Comparison of ENCODE assay signal across 16 mouse cellular contexts in the genomic region with DNA sequence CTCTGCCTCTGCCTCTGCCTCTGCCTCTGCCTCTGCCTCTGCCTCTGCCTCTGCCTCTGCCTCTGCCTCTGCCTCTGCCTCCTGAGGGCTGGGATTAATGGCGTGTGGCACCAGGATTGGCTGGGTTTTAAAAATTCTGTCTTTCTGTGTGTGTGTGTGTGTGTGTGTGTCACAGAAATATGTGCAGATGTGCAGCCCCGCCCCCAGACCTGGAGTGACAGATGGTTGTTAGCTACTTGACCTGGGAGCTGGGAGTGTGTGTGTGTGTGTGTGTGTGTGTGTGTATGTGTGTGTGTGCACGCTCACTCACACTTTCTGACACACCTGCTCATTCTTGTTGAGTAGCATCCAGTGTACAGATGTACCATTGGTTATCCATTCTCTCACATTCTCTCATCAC. TPM values are rescaled to one million over a fixed set of nuclear protein-coding genes. Genes with fewer than 3 reads are reported as not detected.
"Had no signal": no experiment of that assay in that cellular context is flagged by ENCODE, and none has a peak within 500 bp of the region (broad histone marks: within the 10 kb centered on the region; RNA-seq: fewer than 3 reads in every experiment).

No protein-coding gene starts in this region.

- H3K4me3 ChIP-seq: liver, embryonic 13.5 days; liver, embryonic 15.5 days; lung, embryonic 15.5 days; midbrain, embryonic 10.5 days; midbrain, embryonic 12.5 days; myocyte; neural tube, embryonic 13.5 days; neural tube, embryonic 15.5 days; stomach, embryonic 15.5 days had no signal

- DNase-seq: liver, embryonic 13.5 days; lung, adult 2 months; right cerebral cortex, adult 18-20 months; right cerebral cortex, postnatal 25 days; right cerebral cortex, postnatal 4 days had no signal

- H3K27me3 ChIP-seq: liver, embryonic 15.5 days; lung, embryonic 15.5 days; neural tube, embryonic 13.5 days; neural tube, embryonic 15.5 days; stomach, embryonic 15.5 days had no signal

- H3K27ac ChIP-seq: liver, embryonic 13.5 days; liver, embryonic 15.5 days; lung, embryonic 15.5 days; macrophage; midbrain, embryonic 10.5 days; midbrain, embryonic 12.5 days; neural tube, embryonic 13.5 days; neural tube, embryonic 15.5 days; stomach, embryonic 15.5 days; stomach, postnatal 0 days had no signal

- H3K36me3 ChIP-seq: liver, embryonic 13.5 days; liver, embryonic 15.5 days; lung, embryonic 15.5 days; midbrain, embryonic 10.5 days; midbrain, embryonic 12.5 days; neural tube, embryonic 13.5 days; neural tube, embryonic 15.5 days; stomach, embryonic 15.5 days had no signal

- H3K4me1 ChIP-seq: lung, embryonic 15.5 days; midbrain, embryonic 10.5 days; midbrain, embryonic 12.5 days; neural tube, embryonic 13.5 days; neural tube, embryonic 15.5 days; stomach, embryonic 15.5 days had no signal

RNA-seq across cellular contexts. Expression of gene Fam71f2, which starts 45.7 kb away (rescaled TPM):
- polyA plus RNA-seq: macrophage; stomach, postnatal 0 days had no signal

RNA-seq across cellular contexts. Expression of gene Prrt4, which starts 54.3 kb away (rescaled TPM):
- polyA plus RNA-seq: liver, postnatal 0 days; macrophage had no signal
